Mouse (Mus musculus) layer of hippocampus, adult 9-11 months (tissue): ENCODE measurements around the gene Tceanc.

Source experiments
- DNase-seq: peaks from one replicate; pipeline ENCODE4 v3.0.0; 2022

Gene Tceanc

DNA sequence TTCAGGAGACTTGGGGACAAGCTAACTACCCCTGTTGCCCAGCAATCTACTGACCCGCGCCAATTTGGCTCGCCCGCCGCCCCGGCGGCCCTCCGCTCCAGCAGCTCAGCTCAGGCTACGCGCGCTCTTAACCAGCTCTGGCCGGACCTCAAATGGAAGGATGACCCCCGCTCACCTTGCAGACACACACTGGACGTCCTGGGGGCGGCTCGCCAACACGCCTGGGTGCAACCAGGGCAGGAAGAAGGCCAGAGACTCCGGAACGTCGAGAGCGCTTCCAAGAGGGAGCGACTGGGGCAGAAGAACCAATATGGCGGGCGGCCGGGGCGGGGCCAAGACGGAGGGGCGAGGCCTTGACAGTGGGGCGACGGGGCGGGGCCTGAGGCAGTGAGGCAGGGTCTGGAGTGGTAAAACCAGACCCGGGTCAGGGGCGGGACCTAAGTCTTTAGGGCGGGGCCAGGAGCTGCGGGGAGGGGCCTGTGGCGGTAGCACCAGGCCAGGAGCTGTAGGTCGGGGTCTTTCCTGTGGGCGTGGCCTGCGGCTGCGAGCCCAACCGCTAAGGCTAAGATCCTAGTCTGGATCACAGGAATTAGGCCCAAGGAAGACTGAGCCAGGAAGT is 38.9 kb downstream of the Tceanc start, which contains the start of gene Rab9:
Gene Rab9 (minus strand): TSS at position 503 of the 619 bp plus-strand sequence.
- peak; percentile 92 for DNase-seq

DNA sequence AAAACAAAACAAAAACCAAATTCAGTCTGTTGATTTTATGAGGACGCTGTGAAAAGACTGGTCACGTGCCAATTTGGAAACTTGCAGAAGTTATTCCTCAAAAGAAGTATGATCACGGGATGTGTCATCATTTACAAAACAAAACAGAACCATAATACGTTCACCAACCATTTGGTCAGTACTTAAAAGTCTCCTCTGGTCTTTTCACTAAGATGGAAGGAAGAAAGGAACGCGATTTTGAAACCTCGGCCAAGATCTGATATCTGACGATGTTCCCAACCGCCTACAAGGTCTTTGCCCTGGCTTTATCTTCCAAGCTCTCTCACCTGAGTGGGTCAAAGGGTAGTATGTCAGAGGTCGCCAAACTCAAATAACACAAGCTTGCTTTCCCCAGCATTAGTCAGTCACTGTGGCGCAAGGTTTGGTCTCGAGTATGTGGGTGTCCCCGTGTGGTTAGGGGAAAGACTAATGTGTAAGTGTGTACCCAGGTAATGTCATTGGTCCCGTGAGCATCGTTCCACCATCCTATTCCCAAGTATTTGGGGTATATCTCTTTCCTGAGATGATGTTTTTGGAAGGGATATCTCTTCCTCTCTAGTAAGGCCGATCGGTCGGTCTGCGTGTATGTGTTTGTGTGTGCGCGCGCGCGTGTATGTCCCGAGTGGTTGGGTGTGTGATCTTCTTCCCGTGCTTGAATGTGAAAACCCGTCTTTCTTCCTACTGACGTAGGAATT is 39.6 kb downstream of the Tceanc start:
- no peak for DNase-seq

DNA sequence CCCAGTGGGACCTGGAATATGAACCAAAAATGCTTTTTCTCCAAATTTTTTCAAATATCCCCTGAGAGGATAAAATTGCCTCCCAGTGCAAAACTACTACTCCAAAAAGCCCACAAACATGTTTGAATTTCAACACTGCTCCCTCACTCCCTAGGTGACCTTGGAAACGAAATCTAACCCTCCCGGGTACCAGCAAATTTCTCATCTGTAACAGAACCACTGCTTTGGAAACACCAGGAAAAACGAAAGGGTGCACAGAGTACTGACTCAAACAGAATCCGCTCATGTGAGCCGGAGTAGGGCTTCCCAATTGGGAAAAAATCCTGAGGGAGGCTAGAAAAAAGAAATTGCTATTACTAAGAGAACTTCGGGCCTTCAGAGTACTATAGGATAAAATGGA is 41.0 kb downstream of the Tceanc start:
- DNase-seq, result no peak

DNA sequence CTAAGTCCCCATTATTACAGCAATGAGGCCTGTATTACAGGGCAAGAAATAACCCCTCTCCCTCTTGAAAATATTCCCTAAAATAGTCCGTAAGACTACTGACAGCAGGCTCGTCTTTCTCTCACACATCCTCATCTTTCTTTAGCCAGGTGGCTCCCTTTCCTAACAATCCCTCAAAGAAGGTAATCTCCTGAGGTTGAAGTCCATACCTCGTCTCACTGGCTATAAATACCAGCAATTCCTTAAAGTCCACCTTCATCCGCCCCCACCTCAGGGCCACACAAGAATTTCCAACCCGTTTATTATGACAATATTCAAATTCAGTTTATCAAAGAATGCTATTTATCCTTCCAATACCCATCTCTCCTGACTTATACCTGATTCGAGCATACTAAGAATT is 45.8 kb downstream of the Tceanc start:
- no peak for DNase-seq

DNA sequence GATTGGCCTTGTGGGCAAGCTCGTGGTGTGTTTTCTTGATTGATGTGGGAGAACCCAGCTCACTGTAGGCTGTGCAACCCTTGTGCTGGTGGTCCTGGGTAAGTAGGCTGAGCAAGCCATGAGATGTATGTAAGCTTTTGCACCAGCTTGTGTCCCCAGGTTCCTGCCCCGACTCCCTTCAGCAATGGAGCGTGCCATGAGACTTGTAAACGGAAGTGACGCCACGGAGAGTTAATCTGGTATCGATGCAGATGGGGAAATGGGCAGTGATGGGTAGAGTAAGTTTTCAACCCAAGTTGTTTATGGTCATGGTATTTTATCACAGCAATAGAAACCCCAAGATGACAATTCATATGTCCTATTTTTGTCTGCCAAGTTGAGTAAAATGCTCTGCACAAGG is 50.0 kb downstream of the Tceanc start:
- DNase-seq, result no peak

DNA sequence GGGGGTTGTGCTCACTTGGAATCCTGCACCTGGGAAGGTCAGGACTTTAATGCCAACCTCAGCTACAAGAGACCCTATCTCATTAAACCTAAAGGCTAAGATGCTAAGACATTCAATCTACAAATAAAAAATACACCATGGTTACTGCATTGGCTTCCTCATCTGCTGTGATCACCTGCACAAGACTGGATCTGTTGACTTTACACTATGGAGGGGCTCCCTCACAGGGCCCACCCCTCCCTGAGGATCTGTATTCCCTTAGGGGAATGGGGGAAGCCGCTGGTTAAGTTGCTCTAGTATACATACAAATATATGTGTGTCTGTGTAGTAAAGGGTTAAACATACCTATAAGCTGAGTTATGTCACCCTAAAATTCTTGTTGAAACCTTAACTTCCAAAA is 62.8 kb downstream of the Tceanc start:
- DNase-seq, result no peak

DNA sequence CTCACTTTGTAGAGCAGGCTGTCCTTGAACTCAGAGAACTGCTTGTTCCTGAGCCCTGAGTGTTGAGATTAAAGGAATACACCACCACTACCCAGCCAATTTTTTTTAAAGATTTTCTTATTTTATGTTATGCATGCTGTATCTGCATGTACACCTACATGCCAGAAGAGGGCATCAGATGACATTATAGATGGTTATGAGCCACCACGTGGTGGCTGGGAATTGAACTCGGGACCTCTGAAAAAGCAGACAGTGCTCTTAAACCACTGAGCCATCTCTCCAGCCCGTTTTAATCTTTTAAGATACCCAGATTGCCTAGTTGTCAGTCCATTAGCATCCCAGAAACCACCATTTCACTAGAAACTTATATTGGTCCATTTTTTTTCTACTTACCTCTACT is 64.0 kb downstream of the Tceanc start:
- no peak for DNase-seq

DNA sequence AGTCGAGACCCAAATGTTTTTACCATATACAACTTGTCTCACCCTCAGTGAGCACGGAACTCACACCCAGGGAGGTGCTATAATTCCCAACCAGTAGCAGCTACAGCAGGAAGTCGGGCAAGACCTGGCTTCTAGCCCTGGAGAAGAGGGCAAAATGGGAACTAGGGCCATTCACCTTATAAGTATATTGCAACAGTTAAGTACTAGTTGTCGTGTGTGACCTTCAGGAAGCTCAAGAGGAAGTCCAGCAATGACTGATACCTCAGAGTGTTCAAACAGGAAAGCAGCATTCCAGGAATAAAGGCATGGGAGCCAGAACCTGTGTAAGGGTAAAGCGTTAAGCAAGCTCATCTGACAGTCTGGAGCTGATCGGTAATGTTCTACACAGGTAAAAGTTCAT is 64.8 kb downstream of the Tceanc start:
- DNase-seq, result no peak
